Comparison of ENCODE assay signal across 8 mouse cellular contexts in the genomic region with DNA sequence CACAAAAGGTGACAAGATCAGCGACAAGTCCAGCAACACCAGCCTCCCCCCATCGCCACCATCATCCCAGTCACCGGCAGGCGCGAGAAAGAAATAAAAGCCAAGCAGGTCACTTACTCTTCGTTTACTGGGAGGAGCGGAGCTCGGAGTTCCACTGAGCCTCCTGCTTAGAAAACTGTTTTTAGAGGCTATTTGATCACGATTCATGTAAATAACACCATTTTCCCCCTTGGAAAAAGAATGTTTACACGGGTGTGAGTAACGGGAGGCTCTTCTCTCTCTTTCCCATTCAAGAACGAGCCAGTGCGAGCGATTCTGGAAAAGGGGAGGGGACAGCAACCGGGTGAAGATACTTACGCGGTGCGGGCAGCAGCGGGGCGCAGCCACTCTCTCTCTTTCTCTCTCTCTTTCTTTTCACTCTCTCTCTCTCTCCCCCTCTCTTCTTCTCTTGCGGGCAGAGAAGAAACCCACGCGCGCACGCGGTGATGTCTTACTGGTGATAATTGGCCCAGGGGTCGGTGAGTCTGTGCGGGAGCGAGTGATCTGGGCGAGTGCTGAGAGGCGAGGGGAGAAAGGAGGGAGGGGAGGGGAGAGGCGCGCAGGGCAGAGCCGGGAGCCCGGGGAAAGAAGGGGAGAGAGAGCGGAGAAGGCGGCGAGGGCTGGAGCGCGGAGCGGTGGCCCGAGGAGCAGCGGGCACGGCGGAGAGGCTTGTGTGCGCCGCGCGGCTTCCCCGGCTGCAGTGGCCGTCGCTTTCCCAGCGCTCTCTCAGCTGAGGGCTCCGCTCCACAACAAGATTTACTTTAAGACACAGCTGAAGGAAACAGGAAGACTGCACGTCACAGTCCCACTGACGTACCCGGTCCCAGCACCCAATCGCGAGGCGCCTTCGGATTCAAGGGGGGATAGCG. TPM values are rescaled to one million over a fixed set of nuclear protein-coding genes. Genes with fewer than 3 reads are reported as not detected.
DNase-seq lines count a peak whose midpoint lies in the region; ATAC-seq and TF ChIP-seq lines count a peak whose summit lies in the region.

Gene Prox1, minus strand, starts transcription at position 804 of the 908 bp plus-strand sequence.

- no peak for TF ChIP-seq RAD21 in CH12.LX (IDR thresholded peaks at IDR 0.05; ENCODE audit: low read depth, low read length)

- in situ Hi-C loops in CH12.LX (cut with MboI; ENCODE audit: low pct_ligation_motif_present, low pct_unique_long_range_greater_than_20kb, low sequenced_read_pairs) = no loop called here

- no peak within 1 kb of the TSS for H3K27ac ChIP-seq in CH12.LX (ENCODE audit: insufficient read depth, low read depth)
- no peak within 1 kb of the TSS for H3K27ac ChIP-seq in bone marrow macrophage, adult 2 months (ENCODE audit: insufficient read depth, low read depth, low read length)
- H3K27ac ChIP-seq in forebrain, embryonic 10.5 days = peak within 1 kb of the TSS; percentile 88
- peak within 1 kb of the TSS; percentile 98 for H3K27ac ChIP-seq in heart, embryonic 15.5 days
- peak within 1 kb of the TSS; percentile 63; the same call in 1 of the 2 replicates for H3K27ac ChIP-seq in kidney, embryonic 16.5 days (ENCODE audit: low read length)
- peak within 1 kb of the TSS; percentile 47 for H3K27ac ChIP-seq in limb, embryonic 15.5 days
- peak within 1 kb of the TSS; percentile 77 for H3K27ac ChIP-seq in midbrain, embryonic 16.5 days (ENCODE audit: low read length)

- peak within 1 kb of the TSS; percentile 21 for H3K9ac ChIP-seq in CH12.LX (ENCODE audit: insufficient read depth, low read depth)
- H3K9ac ChIP-seq in heart, embryonic 15.5 days = peak within 1 kb of the TSS; percentile 89
- H3K9ac ChIP-seq in kidney, embryonic 16.5 days (replicated peaks; ENCODE audit: low read length) = peak within 1 kb of the TSS; percentile 66
- H3K9ac ChIP-seq in limb, embryonic 15.5 days = peak within 1 kb of the TSS; percentile 52
- peak within 1 kb of the TSS; percentile 70 for H3K9ac ChIP-seq in midbrain, embryonic 16.5 days (ENCODE audit: low read depth, low read length)

- ATAC-seq in heart, embryonic 15.5 days (replicated peaks; ENCODE audit: insufficient number of reproducible peaks, insufficient read depth, low FRiP score, low read depth) = peak; percentile 80
- peak; percentile 84 for ATAC-seq in kidney, embryonic 16.5 days (ENCODE audit: low FRiP score, low TSS enrichment)
- ATAC-seq in limb, embryonic 15.5 days (ENCODE audit: insufficient number of reproducible peaks, low FRiP score, low TSS enrichment, low read depth) = peak; percentile 73
- ATAC-seq in midbrain, embryonic 16.5 days = peak; percentile 91

- H3K4me2 ChIP-seq in CH12.LX (ENCODE audit: insufficient read depth, low read depth, poor library complexity, severe bottlenecking) = peak within 1 kb of the TSS; percentile 90
- peak within 1 kb of the TSS; percentile 87 for H3K4me2 ChIP-seq in heart, embryonic 15.5 days
- peak within 1 kb of the TSS; percentile 97 for H3K4me2 ChIP-seq in kidney, embryonic 16.5 days (replicated peaks; ENCODE audit: low read depth, low read length)
- H3K4me2 ChIP-seq in limb, embryonic 15.5 days = peak within 1 kb of the TSS; percentile 95
- H3K4me2 ChIP-seq in midbrain, embryonic 16.5 days (ENCODE audit: low read length) = peak within 1 kb of the TSS; percentile 98

- TF ChIP-seq POLR2A in CH12.LX (IDR thresholded peaks at IDR 0.05; ENCODE audit: low read depth, low read length) = no peak
- TF ChIP-seq POLR2A in bone marrow macrophage, adult 2 months (IDR thresholded peaks at IDR 0.05; ENCODE audit: borderline replicate concordance, low read depth, low read length) = no peak

- no peak for TF ChIP-seq EP300 in CH12.LX (IDR thresholded peaks at IDR 0.05; ENCODE audit: low read length)

- H3K9me3 ChIP-seq in CH12.LX (replicated peaks; ENCODE audit: low read length) = peaks cover 12% of the 10 kb centered on the region
- no peaks in the 10 kb centered on the region for H3K9me3 ChIP-seq in forebrain, embryonic 10.5 days
- no peaks in the 10 kb centered on the region for H3K9me3 ChIP-seq in heart, embryonic 15.5 days (replicated peaks)
- H3K9me3 ChIP-seq in kidney, embryonic 16.5 days (ENCODE audit: low read length) = no peaks in the 10 kb centered on the region
- no peaks in the 10 kb centered on the region for H3K9me3 ChIP-seq in limb, embryonic 15.5 days
- H3K9me3 ChIP-seq in midbrain, embryonic 16.5 days (replicated peaks; ENCODE audit: control insufficient read depth, low read length, poor library complexity, severe bottlenecking) = no peaks in the 10 kb centered on the region

- peaks cover 0 to 14% of the 10 kb centered on the region in 2 experiments; a peak in 2 of 4 replicates for H3K4me1 ChIP-seq in CH12.LX (ENCODE audit: control insufficient read depth in 1 of 2, insufficient read depth in 2 of 2)
- no peaks in the 10 kb centered on the region for H3K4me1 ChIP-seq in bone marrow macrophage, adult 2 months (ENCODE audit: control insufficient read depth, insufficient read depth, low read length)
- H3K4me1 ChIP-seq in forebrain, embryonic 10.5 days = peaks cover 75% of the 10 kb centered on the region
- H3K4me1 ChIP-seq in heart, embryonic 15.5 days (replicated peaks) = peaks cover 42% of the 10 kb centered on the region
- H3K4me1 ChIP-seq in kidney, embryonic 16.5 days (ENCODE audit: insufficient read depth, low read length) = peaks cover 39% of the 10 kb centered on the region
- H3K4me1 ChIP-seq in limb, embryonic 15.5 days = peaks cover 50% of the 10 kb centered on the region
- peaks cover 34% of the 10 kb centered on the region for H3K4me1 ChIP-seq in midbrain, embryonic 16.5 days (ENCODE audit: control insufficient read depth, insufficient read depth, low read length)

- H3K4me3 ChIP-seq in CH12.LX (replicated peaks in 1 of 3; ENCODE audit: low read depth in 2 of 3, low read length in 2 of 3, poor library complexity in 1 of 3) = peak within 1 kb of the TSS in 2 of 3 experiments; percentile 51 to 70
- peak within 1 kb of the TSS; percentile 23 for H3K4me3 ChIP-seq in bone marrow macrophage, adult 2 months (ENCODE audit: insufficient read depth, low read length)
- peak within 1 kb of the TSS; percentile 74 for H3K4me3 ChIP-seq in forebrain, embryonic 10.5 days
- peak within 1 kb of the TSS; percentile 86 for H3K4me3 ChIP-seq in heart, embryonic 15.5 days
- H3K4me3 ChIP-seq in kidney, embryonic 16.5 days (ENCODE audit: low read length) = peak within 1 kb of the TSS; percentile 52
- peak within 1 kb of the TSS; percentile 64 for H3K4me3 ChIP-seq in limb, embryonic 15.5 days
- H3K4me3 ChIP-seq in midbrain, embryonic 16.5 days (ENCODE audit: low read depth, low read length) = peak within 1 kb of the TSS; percentile 69

- peak; percentile 29 for DNase-seq in CH12.LX (ENCODE audit: extremely low read depth)
- peak; percentile 85 for DNase-seq in forebrain, embryonic 10.5 days (ENCODE audit: extremely low spot score, low spot score)
- peak; percentile 16 for DNase-seq in thymus, postnatal 14 days

- H3K79me2 ChIP-seq in CH12.LX (replicated peaks; ENCODE audit: control insufficient read depth, extremely low read depth, insufficient read depth, poor library complexity, severe bottlenecking) = no peaks in the 10 kb centered on the region

- H3K27me3 ChIP-seq in CH12.LX (replicated peaks) = peaks cover 53% of the 10 kb centered on the region
- H3K27me3 ChIP-seq in forebrain, embryonic 10.5 days (ENCODE audit: poor library complexity, severe bottlenecking) = peaks cover 82% of the 10 kb centered on the region
- H3K27me3 ChIP-seq in heart, embryonic 15.5 days = peaks cover 12% of the 10 kb centered on the region; the same call in 1 of the 2 replicates
- peaks cover 67% of the 10 kb centered on the region for H3K27me3 ChIP-seq in kidney, embryonic 16.5 days (ENCODE audit: insufficient read depth, low read length)
- peaks cover 77% of the 10 kb centered on the region for H3K27me3 ChIP-seq in limb, embryonic 15.5 days
- H3K27me3 ChIP-seq in midbrain, embryonic 16.5 days (ENCODE audit: control insufficient read depth, insufficient read depth, low read depth, low read length) = no peaks in the 10 kb centered on the region; the same call in none of the 2 replicates

- no peaks in the 10 kb centered on the region for H3K36me3 ChIP-seq in CH12.LX (replicated peaks in 1 of 2; ENCODE audit: control insufficient read depth in 1 of 2, insufficient read depth in 1 of 2, low read length in 1 of 2)
- H3K36me3 ChIP-seq in forebrain, embryonic 10.5 days (replicated peaks) = no peaks in the 10 kb centered on the region
- no peaks in the 10 kb centered on the region for H3K36me3 ChIP-seq in heart, embryonic 15.5 days
- no peaks in the 10 kb centered on the region for H3K36me3 ChIP-seq in kidney, embryonic 16.5 days (ENCODE audit: insufficient read depth, low read length)
- no peaks in the 10 kb centered on the region for H3K36me3 ChIP-seq in limb, embryonic 15.5 days
- no peaks in the 10 kb centered on the region for H3K36me3 ChIP-seq in midbrain, embryonic 16.5 days (ENCODE audit: control insufficient read depth, insufficient read depth, low read length)

- WGBS in forebrain, embryonic 10.5 days = 0% methylated on average over 57 of the region's 62 CpGs
- under 1% methylated on average over 56 of the region's 62 CpGs for WGBS in heart, embryonic 15.5 days
- WGBS in kidney, embryonic 16.5 days = under 1% methylated on average over 59 of the region's 62 CpGs
- under 1% methylated on average over 51 of the region's 62 CpGs for WGBS in limb, embryonic 15.5 days
- under 1% methylated on average over 60 of the region's 62 CpGs for WGBS in midbrain, embryonic 16.5 days

- no peak for TF ChIP-seq CTCF in CH12.LX (conservative IDR thresholded peaks at IDR 0.05 in 1 of 2, IDR thresholded peaks at IDR 0.05 in 1 of 2; ENCODE audit: low read depth in 2 of 2, low read length in 2 of 2)
- TF ChIP-seq CTCF in bone marrow macrophage, adult 2 months (IDR thresholded peaks at IDR 0.05; ENCODE audit: low read depth, low read length) = no peak

- dilution Hi-C loops in CH12.LX (cut with MboI; ENCODE audit: extremely low pct_ligation_motif_present, extremely low pct_unique_long_range_greater_than_20kb, low sequenced_read_pairs) = no loop called here

TF ChIP-seq in CH12.LX, 34 proteins besides CTCF, POLR2A, EP300 and RAD21:
- TF ChIP-seq ELF1 (IDR thresholded peaks at IDR 0.05; ENCODE audit: low read depth, low read length) (peak; percentile 57), CHD1 (IDR thresholded peaks at IDR 0.05; ENCODE audit: low read depth, low read length) (no peak)

RNA-seq across cellular contexts. Expression of gene Prox1, which starts in this region (rescaled TPM):
- total RNA-seq in CH12.LX (2012; rRNA removed) = 0.04 TPM in 2 replicates
- not detected in 2 replicates for total RNA-seq in CH12.LX (2014; rRNA removed)
- 0.12 and 0.27 TPM in 2 replicates for polyA plus RNA-seq in CH12.LX (2012; ENCODE audit: insufficient read length, low read depth)
- not detected in 2 replicates for polyA plus RNA-seq in bone marrow macrophage, adult 2 months (2012; ENCODE audit: insufficient read depth, insufficient read length, missing spikeins)
- polyA plus RNA-seq in forebrain, embryonic 10.5 days (2016; fragmentation: Nextera tagmentation; extraction: Ambion mirVana) = 3.1 and 3.8 TPM in 2 replicates
- 14.9 and 18.3 TPM in 2 replicates for polyA plus RNA-seq in heart, embryonic 15.5 days (2015; fragmentation: Nextera tagmentation; extraction: Ambion mirVana)
- 0.89 and 1.3 TPM in 2 replicates for polyA plus RNA-seq in kidney, embryonic 16.5 days (2015; fragmentation: Nextera tagmentation; extraction: Ambion mirVana)
- polyA plus RNA-seq in limb, embryonic 15.5 days (2015; fragmentation: Nextera tagmentation; extraction: Ambion mirVana) = 2.1 and 2.6 TPM in 2 replicates
- 15.9 and 33.5 TPM in 2 replicates for polyA plus RNA-seq in midbrain, embryonic 16.5 days (2015; fragmentation: Nextera tagmentation; extraction: Ambion mirVana)

Comparison
In these comparisons a context has a peak if more than half of its experiments do, and no peak if none do; other contexts are left out.
1. Peak in DNase-seq, H3K4me3 ChIP-seq, H3K9ac ChIP-seq and H3K4me2 ChIP-seq in CH12.LX; RNA of the gene not detected or under 1 TPM.
2. DNase-seq: peak in every context shown above with its lines; median percentile 85 in forebrain, embryonic 10.5 days; 29 in CH12.LX; 16 in thymus, postnatal 14 days.
3. H3K27ac ChIP-seq: peak in forebrain, embryonic 10.5 days (single experiment), heart, embryonic 15.5 days (single experiment), kidney, embryonic 16.5 days (single experiment), limb, embryonic 15.5 days (single experiment) and midbrain, embryonic 16.5 days (single experiment); none in CH12.LX (single experiment) and bone marrow macrophage, adult 2 months (single experiment).
4. H3K4me3 ChIP-seq: peak in every context shown above with its lines; median percentile 86 in heart, embryonic 15.5 days; 74 in forebrain, embryonic 10.5 days; 69 in midbrain, embryonic 16.5 days; 64 in limb, embryonic 15.5 days; 60 in CH12.LX; 52 in kidney, embryonic 16.5 days; 23 in bone marrow macrophage, adult 2 months.
5. H3K9ac ChIP-seq: peak in every context shown above with its lines; median percentile 89 in heart, embryonic 15.5 days; 70 in midbrain, embryonic 16.5 days; 66 in kidney, embryonic 16.5 days; 52 in limb, embryonic 15.5 days; 21 in CH12.LX.
6. Peak in every context shown above with its lines, with median percentiles within 50 percentile points of each other: H3K4me2 ChIP-seq and ATAC-seq.